Mouse (Mus musculus) MEL (cell line): Measurements from ENCODE around the gene Msi2. TPM values are rescaled to one million over a fixed set of nuclear protein-coding genes. Genes with fewer than 3 reads are reported as not detected.

Experiments
- DNase-seq: peaks from one replicate; pipeline ENCODE4 v3.0.0; 2011; ENCODE audit warnings: low read depth, low spot score
- H3K27ac ChIP-seq: 2 replicates; pipeline ENCODE4 v1.5.1; 2012; ENCODE audit warnings: low read depth, mild to moderate bottlenecking, control low read depth, low read length, moderate library complexity; ENCODE audit not compliant: control insufficient read depth
- H3K27me3 ChIP-seq, 2 experiments: fragments of 150-350 bp in 1 of 2; sonication (generic) in 1 of 2; 2 replicates each; pipeline ENCODE4 v1.6.1; 2012; ENCODE audit warnings: low read length in 2 of 2, mild to moderate bottlenecking in 2 of 2, improper control_type of control experiment in 1 of 2, moderate library complexity in 1 of 2; ENCODE audit not compliant: insufficient read depth in 2 of 2, control insufficient read depth in 1 of 2
- H3K36me3 ChIP-seq, 2 experiments: 2 replicates each; pipeline ENCODE4 v1.6.1; 2012 to 2014; ENCODE audit warnings: low read length in 2 of 2, improper control_type of control experiment in 1 of 2, inconsistent platforms in 1 of 2, mild to moderate bottlenecking in 1 of 2; ENCODE audit not compliant: insufficient read depth in 2 of 2, control insufficient read depth in 1 of 2
- H3K4me1 ChIP-seq, 2 experiments: fragments of 150-350 bp in 1 of 2; sonication (generic) in 1 of 2; 2 replicates each; pipeline ENCODE4 v1.6.1; 2012; ENCODE audit warnings: low read length in 2 of 2, improper control_type of control experiment in 1 of 2, mild to moderate bottlenecking in 1 of 2; ENCODE audit not compliant: insufficient read depth in 2 of 2, control insufficient read depth in 1 of 2
- H3K4me3 ChIP-seq, 2 experiments: fragments of 150-350 bp in 1 of 2; sonication (generic) in 1 of 2; 2 replicates each; pipeline ENCODE4 v1.5.1; 2012; ENCODE audit warnings: low read depth in 2 of 2, low read length in 2 of 2, mild to moderate bottlenecking in 2 of 2, moderate library complexity in 2 of 2, control low read depth in 1 of 2, improper control_type of control experiment in 1 of 2; ENCODE audit not compliant: control insufficient read depth in 1 of 2, insufficient read depth in 1 of 2
- H3K79me2 ChIP-seq: 2 replicates; pipeline ENCODE4 v1.6.1; 2012; ENCODE audit warnings: mild to moderate bottlenecking, low read length, moderate library complexity; ENCODE audit not compliant: control insufficient read depth, poor library complexity, insufficient read depth
- H3K9ac ChIP-seq: 2 replicates; pipeline ENCODE4 v1.6.1; 2012; ENCODE audit warnings: low read depth, mild to moderate bottlenecking, control low read depth, low read length, moderate library complexity; ENCODE audit not compliant: control insufficient read depth, poor library complexity, severe bottlenecking
- H3K9me3 ChIP-seq: fragments of 150-350 bp; sonication (generic); replicated peaks from 2 replicates; pipeline ENCODE4 v1.6.1; 2012; ENCODE audit warnings: mild to moderate bottlenecking, low read length, improper control_type of control experiment, moderate library complexity; ENCODE audit not compliant: insufficient read depth
- BHLHE40 ChIP-seq: IDR thresholded peaks from 2 replicates; pipeline ENCODE4 v1.6.1; 2012; ENCODE audit warnings: low read depth, mild to moderate bottlenecking, inconsistent platforms, low read length, improper control_type of control experiment, borderline replicate concordance
- CHD2 ChIP-seq: IDR thresholded peaks from 2 replicates; pipeline ENCODE4 v1.6.1; 2011; ENCODE audit warnings: low read length, improper control_type of control experiment
- CTCF ChIP-seq, 3 experiments: IDR thresholded peaks in 2 of 3; conservative IDR thresholded peaks in 1 of 3; 2 replicates each; pipeline ENCODE4 v1.5.1; 2011 to 2012; ENCODE audit warnings: low read length in 3 of 3, low read depth in 2 of 3, mild to moderate bottlenecking in 2 of 3, improper control_type of control experiment in 1 of 3, inconsistent platforms in 1 of 3, mixed read lengths in 1 of 3, moderate library complexity in 1 of 3; ENCODE audit not compliant: control insufficient read depth in 1 of 3, insufficient read depth in 1 of 3, poor library complexity in 1 of 3, severe bottlenecking in 1 of 3
- ELF1 ChIP-seq: IDR thresholded peaks from 2 replicates; pipeline ENCODE4 v1.6.1; 2014; ENCODE audit warnings: low read depth, mild to moderate bottlenecking, inconsistent platforms, low read length, improper control_type of control experiment, moderate library complexity
- ETS1 ChIP-seq: IDR thresholded peaks from 2 replicates; pipeline ENCODE4 v1.6.1; 2012; ENCODE audit warnings: low read depth, mild to moderate bottlenecking, inconsistent platforms, low read length, improper control_type of control experiment, moderate library complexity
- HCFC1 ChIP-seq: IDR thresholded peaks from 2 replicates; pipeline ENCODE4 v1.6.1; 2012; ENCODE audit warnings: low read depth, mild to moderate bottlenecking, inconsistent platforms, low read length, improper control_type of control experiment, moderate library complexity
- KAT2A ChIP-seq: conservative IDR thresholded peaks from 2 replicates; pipeline ENCODE4 v1.6.1; 2012; ENCODE audit warnings: low read depth, low read length, improper control_type of control experiment, inconsistent platforms
- MAZ ChIP-seq: IDR thresholded peaks from 2 replicates; pipeline ENCODE4 v1.6.1; 2012; ENCODE audit warnings: low read depth, mild to moderate bottlenecking, inconsistent platforms, low read length, improper control_type of control experiment
- MXI1 ChIP-seq: IDR thresholded peaks from 2 replicates; pipeline ENCODE4 v1.6.1; 2011; ENCODE audit warnings: mild to moderate bottlenecking, low read depth, low read length, improper control_type of control experiment
- MYC ChIP-seq: IDR thresholded peaks from 2 replicates; pipeline ENCODE4 v1.6.1; 2011; ENCODE audit warnings: low read depth, mild to moderate bottlenecking, low read length, improper control_type of control experiment, moderate library complexity
- NELFE ChIP-seq: IDR thresholded peaks from 2 replicates; pipeline ENCODE4 v1.6.1; 2011; ENCODE audit warnings: low read depth, low read length, improper control_type of control experiment
- POLR2AphosphoS2 ChIP-seq: IDR thresholded peaks from 2 replicates; pipeline ENCODE4 v1.6.1; 2011; ENCODE audit warnings: low read length, improper control_type of control experiment
- RAD21 ChIP-seq: IDR thresholded peaks from 2 replicates; pipeline ENCODE4 v1.6.1; 2011; ENCODE audit warnings: mild to moderate bottlenecking, low read depth, low read length, improper control_type of control experiment
- TAL1 ChIP-seq: IDR thresholded peaks from 2 replicates; pipeline ENCODE4 v1.6.1; 2012; ENCODE audit warnings: mild to moderate bottlenecking, inconsistent platforms, low read length, moderate library complexity, mixed read lengths
- ZC3H11A ChIP-seq: IDR thresholded peaks from 2 replicates; pipeline ENCODE4 v1.6.1; 2012; ENCODE audit warnings: low read depth, mild to moderate bottlenecking, inconsistent platforms, low read length, improper control_type of control experiment
- ZMIZ1 ChIP-seq: IDR thresholded peaks from 2 replicates; pipeline ENCODE4 v1.6.1; 2012; ENCODE audit warnings: low read depth, mild to moderate bottlenecking, inconsistent platforms, low read length, improper control_type of control experiment, moderate library complexity
- ZNF384 ChIP-seq: IDR thresholded peaks from 2 replicates; pipeline ENCODE4 v1.6.1; 2012; ENCODE audit warnings: low read depth, mild to moderate bottlenecking, inconsistent platforms, low read length, improper control_type of control experiment
- polyA plus RNA-seq, 2 experiments: library from polyadenylated mRNA; stranded (reverse) in 1 of 2; unstranded in 1 of 2; fragments of >175 nt in 1 of 2; fragments of >200 nt in 1 of 2; gene quantifications; 2 replicates each; pipeline versions ENCODE4 v1.2.1 to v1.2.4; 2012; ENCODE audit warnings: low replicate concordance in 2 of 2, low read depth in 1 of 2; ENCODE audit not compliant: insufficient read length in 2 of 2, insufficient read depth in 1 of 2, missing spikeins in 1 of 2
- total RNA-seq: library from RNA; depleted of rRNA; stranded (reverse); fragments of 300-350 nt; gene quantifications from 2 replicates; pipeline ENCODE4 v1.2.3, GENCODE M21; 2012

Msi2 gene
- total and polyA plus RNA-seq, 3 experiments, result 16.2 to 29.7 TPM; not detected in 1

- no peaks in the 10 kb centered on the region for H3K27me3 ChIP-seq
- H3K9me3 ChIP-seq, result no peaks in the 10 kb centered on the region
- H3K4me1 ChIP-seq, result no peaks in the 10 kb centered on the region
- TF ChIP-seq CHD2, result no peak
- TF ChIP-seq HCFC1, result no peak
- no peak for TF ChIP-seq BHLHE40
- no peak for TF ChIP-seq ZC3H11A
- no peak for TF ChIP-seq CTCF (IDR thresholded peaks at IDR 0.05 in 2 of 3, conservative IDR thresholded peaks at IDR 0.05 in 1 of 3; ENCODE audit: control insufficient read depth in 1 of 3, insufficient read depth in 1 of 3, low read depth in 2 of 3, low read length in 3 of 3, poor library complexity in 1 of 3, severe bottlenecking in 1 of 3)
- no peak for TF ChIP-seq ZNF384
- TF ChIP-seq MXI1, result no peak
- TF ChIP-seq NELFE, result no peak
- DNase-seq, result no peak
- no peak overlapping the region for H3K9ac ChIP-seq
- no peak overlapping the region for H3K27ac ChIP-seq
- H3K79me2 ChIP-seq, result no peaks in the 10 kb centered on the region
- H3K4me3 ChIP-seq, result no peak overlapping the region
- H3K36me3 ChIP-seq, result no peaks in the 10 kb centered on the region; a peak in 1 of 4 replicates
These were observed 236.1 kb downstream of the Msi2 start for GRCm38 (mm10) chr11:88482236-88482635.

GRCm38 (mm10) chr11:88481602-88482161, 236.6 kb downstream of the Msi2 start:
- DNase-seq, result no peak
- Histone ChIP-seq H3K9ac (no peak overlapping the region), H3K27ac (no peak overlapping the region), H3K4me1 (no peaks in the 10 kb centered on the region), H3K36me3 (no peaks in the 10 kb centered on the region; a peak in 1 of 4 replicates), H3K79me2 (no peaks in the 10 kb centered on the region), H3K4me3 (no peak overlapping the region), H3K9me3 (no peaks in the 10 kb centered on the region), H3K27me3 (no peaks in the 10 kb centered on the region)
- TF ChIP-seq TAL1 (no peak), CTCF (IDR thresholded peaks at IDR 0.05 in 2 of 3, conservative IDR thresholded peaks at IDR 0.05 in 1 of 3; ENCODE audit: control insufficient read depth in 1 of 3, insufficient read depth in 1 of 3, low read depth in 2 of 3, low read length in 3 of 3, poor library complexity in 1 of 3, severe bottlenecking in 1 of 3) (no peak), POLR2AphosphoS2 (no peak), ELF1 (no peak), KAT2A (no peak), RAD21 (no peak), MYC (no peak), ZMIZ1 (no peak), MAZ (no peak), MXI1 (no peak), ETS1 (no peak)
